Mouse (Mus musculus) right cerebral cortex, postnatal 14 days (tissue): ENCODE measurements at regions not wholly inside any gene's neighbourhood (a gene's known extent, or its start where the extent isn't known, plus 50 kb on each side); places are given as distances from the start of the nearest gene placed in this dataset.

ENCODE experiments used
- DNase-seq: peaks from one replicate; pipeline ENCODE4 v3.0.0; 2022

- DNase-seq = no peak
These were observed 313.4 kb upstream of the G6pd2 start for GRCm38 (mm10) chr5:61495226-61495625.

- no peak for DNase-seq
These were observed 301.2 kb upstream of the G6pd2 start for GRCm38 (mm10) chr5:61507406-61507805.

- DNase-seq = no peak
These were observed 268.1 kb upstream of the G6pd2 start for GRCm38 (mm10) chr5:61540502-61540901.

- peak; percentile 6 for DNase-seq
These were observed 261.8 kb upstream of the G6pd2 start for GRCm38 (mm10) chr5:61546632-61547492.

GRCm38 (mm10) chr5:61553526-61553925 is 255.1 kb upstream of the G6pd2 start:
- no peak for DNase-seq
